Mouse (Mus musculus): ENCODE data around the gene Spesp1.

The Spesp1 gene

DNA sequence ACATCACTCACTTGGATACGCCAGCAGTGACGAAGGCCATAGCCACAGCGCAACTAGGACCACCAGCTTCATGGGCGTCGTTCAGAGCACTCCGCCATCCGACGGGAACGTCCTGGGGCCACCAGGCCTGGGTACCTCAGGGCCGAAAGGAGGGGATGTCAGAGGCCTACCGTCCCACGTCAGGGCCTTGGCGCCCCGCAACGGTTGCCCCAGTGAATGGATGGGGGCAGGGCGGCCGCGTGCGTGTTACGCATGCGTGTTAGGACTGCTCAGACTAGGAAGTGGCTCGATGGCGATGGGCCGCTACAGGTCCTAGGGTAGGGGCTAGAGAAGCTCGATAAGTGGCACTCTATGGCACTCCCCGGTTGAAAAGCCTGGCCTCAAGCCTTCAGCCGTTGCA lies at the start of gene Spesp1:
TSS of gene Spesp1 (minus strand) at position 218 of the 400 bp plus-strand sequence.
- ATAC-seq (ENCODE audit: insufficient number of reproducible peaks, low FRiP score, low TSS enrichment) = no peak

DNA sequence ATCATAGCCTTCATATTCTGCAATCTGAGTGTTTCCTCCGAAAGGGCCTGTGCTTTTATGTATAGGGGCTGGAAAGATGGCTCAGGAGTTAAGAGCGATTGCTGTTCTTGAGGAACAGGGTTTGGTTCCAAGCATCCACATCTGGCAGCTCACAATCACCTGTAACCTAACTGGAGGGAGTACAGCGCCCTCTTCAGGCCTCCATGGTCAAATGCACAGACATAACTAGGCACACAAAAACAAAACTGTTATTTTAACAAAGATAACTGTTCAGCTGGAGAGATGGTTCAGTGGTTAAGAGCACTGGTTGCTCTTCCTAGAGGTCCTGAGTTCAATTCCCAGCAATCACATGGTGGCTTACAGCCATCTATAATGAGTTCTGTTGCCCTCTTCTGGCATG lies 44.0 kb upstream of the Spesp1 start:
- no peak for ATAC-seq (ENCODE audit: insufficient number of reproducible peaks, low FRiP score, low TSS enrichment)

GRCm38 (mm10) chr9:62323816-62324215 lies 41.8 kb upstream of the Spesp1 start:
- ATAC-seq (ENCODE audit: insufficient number of reproducible peaks, low FRiP score, low TSS enrichment) = no peak

DNA sequence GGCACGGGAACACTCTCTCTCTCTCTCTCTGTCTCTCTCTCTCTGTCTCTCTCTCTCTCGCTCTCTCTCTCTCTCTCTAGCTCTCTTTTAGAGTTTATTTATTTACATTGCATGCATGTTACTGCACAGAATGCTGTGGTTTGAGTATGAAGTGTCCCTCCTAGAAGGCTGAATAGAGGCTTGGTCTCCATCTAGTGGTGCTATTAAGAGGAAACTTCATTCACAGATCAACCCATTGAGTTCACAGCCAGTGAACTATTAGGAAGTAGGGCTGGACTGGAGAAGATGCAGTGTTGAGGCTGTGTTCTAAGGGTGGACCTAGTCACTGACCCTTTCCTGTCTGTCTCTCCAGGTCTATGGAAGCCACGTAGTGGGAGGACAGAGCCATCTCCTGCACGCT lies 36.7 kb upstream of the Spesp1 start:
- no peak for ATAC-seq (ENCODE audit: insufficient number of reproducible peaks, low FRiP score, low TSS enrichment)

- no peak for ATAC-seq (ENCODE audit: insufficient number of reproducible peaks, low FRiP score, low TSS enrichment)
Observed at GRCm38 (mm10) chr9:62315556-62315955, 33.5 kb upstream of the Spesp1 start.

GRCm38 (mm10) chr9:62296891-62297290 lies 14.9 kb upstream of the Spesp1 start:
- no peak for ATAC-seq (ENCODE audit: insufficient number of reproducible peaks, low FRiP score, low TSS enrichment)

DNA sequence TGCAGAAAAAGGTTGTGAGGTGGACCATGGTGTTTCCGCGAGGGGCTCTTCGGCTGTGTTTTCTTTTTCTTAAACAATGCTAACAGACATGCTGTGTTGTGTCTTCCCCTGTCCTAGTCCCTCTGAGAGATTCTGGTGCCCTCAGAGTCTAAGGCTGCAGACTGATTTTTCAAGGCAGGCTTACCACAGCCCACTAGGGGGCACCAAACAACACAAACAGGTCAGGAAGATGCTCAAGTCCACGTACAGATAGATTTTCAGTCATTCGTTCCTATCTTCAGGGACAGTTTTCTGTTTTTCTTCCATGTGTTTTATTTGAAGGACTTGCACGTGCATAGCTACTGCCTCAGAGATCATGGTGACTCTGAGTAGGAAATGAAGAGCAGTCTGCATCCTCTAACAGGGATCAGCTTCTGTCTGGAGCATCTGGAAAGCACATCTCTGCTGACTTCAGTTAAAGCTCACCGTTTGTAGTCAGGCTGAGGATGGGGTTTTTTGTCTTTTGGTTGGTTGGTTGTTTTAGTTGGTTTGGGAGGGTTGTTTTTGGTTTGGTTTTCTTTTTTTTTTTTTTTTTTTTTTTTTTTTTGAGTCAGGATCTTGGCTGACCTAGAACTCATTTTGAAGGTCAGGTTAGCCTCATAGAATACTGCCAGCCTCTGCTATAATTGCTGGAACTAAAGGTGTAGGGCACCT lies 13.1 kb upstream of the Spesp1 start:
- ATAC-seq (ENCODE audit: insufficient number of reproducible peaks, low FRiP score, low TSS enrichment) = 0 out of 2 replicates have a peak, but pooled peaks have one; percentile 40

DNA sequence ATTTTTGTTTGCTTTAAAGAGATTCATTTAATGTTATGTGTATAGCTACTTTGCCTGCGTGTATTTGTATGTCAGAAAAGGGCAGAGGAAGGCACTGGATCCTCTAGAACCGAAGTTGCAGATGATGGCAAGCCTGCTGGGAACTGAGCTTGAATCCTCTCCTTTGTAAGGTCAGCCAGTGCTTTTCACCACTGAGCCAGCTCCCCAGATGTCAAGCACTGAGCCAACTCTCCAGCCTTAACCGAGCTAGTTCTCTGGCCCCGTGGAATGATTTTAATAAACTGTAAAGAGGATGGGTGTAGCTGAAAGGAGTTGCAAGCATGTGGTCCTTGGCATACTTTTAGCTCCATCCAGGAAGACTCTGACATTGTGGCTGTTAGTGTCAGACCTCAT lies 5.6 kb upstream of the Spesp1 start:
- ATAC-seq (ENCODE audit: insufficient number of reproducible peaks, low FRiP score, low TSS enrichment) = no peak

GRCm38 (mm10) chr9:62286967-62287632 lies 5.1 kb upstream of the Spesp1 start:
- no peak for ATAC-seq (ENCODE audit: insufficient number of reproducible peaks, low FRiP score, low TSS enrichment)

- no peak for ATAC-seq (ENCODE audit: insufficient number of reproducible peaks, low FRiP score, low TSS enrichment)
Observed at GRCm38 (mm10) chr9:62284266-62284665, 2.3 kb upstream of the Spesp1 start.

GRCm38 (mm10) chr9:62276899-62277298 lies 5.1 kb downstream of the Spesp1 start:
- ATAC-seq (ENCODE audit: insufficient number of reproducible peaks, low FRiP score, low TSS enrichment) = no peak

DNA sequence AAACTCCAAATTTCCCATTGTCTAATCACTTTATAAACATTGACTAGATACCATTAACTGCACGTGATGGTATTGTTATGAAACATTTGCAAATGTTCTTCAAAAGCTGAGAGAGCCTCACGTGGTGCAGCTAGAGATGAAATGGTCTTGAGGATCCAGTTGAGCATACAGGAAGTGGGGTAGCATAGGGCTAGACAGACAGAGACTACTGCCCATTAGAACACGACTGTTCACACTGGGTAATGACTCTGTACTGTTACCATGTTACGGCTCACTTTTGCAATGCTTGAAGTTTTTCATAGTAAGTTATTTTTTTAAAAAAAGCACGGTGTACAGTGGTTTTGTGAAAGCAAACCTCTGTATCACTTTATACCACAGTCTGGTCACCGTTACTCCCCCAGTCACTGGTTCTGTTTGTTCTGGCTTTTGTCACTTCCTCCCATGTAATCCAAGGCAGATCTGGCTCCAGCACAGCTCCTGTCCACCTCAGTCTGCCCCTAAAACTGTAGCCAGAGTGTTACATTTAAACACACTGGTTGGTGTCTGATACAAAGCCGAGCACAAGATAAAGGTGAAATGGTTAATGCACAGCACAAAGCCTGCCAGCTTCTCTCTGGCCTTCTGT lies 11.1 kb downstream of the Spesp1 start:
- ATAC-seq (ENCODE audit: insufficient number of reproducible peaks, low FRiP score, low TSS enrichment) = no peak

GRCm38 (mm10) chr9:62269161-62269560 lies 12.8 kb downstream of the Spesp1 start:
- ATAC-seq (ENCODE audit: insufficient number of reproducible peaks, low FRiP score, low TSS enrichment) = no peak

DNA sequence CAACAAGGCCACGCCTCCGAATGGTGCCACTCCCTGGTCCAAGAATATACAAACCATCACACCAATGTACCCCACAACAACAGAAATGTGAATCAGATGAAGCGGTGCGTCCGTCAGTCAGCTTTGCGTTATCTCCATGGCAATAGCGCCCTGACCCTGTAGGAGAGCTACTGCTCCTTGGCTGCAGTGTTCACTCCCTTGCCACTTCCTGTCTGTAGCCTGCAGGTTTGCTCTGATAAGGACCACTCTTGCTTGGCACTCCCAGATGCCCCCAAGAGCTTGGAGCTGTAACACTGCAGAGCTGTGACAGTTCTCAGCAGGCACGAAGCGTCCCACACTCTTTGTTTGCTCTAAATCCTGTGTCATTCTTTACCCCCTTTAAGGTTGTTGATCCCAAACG lies 16.7 kb downstream of the Spesp1 start:
- no peak for ATAC-seq (ENCODE audit: insufficient number of reproducible peaks, low FRiP score, low TSS enrichment)

- ATAC-seq (ENCODE audit: insufficient number of reproducible peaks, low FRiP score, low TSS enrichment) = no peak
Observed at GRCm38 (mm10) chr9:62263652-62264051, 18.4 kb downstream of the Spesp1 start.

GRCm38 (mm10) chr9:62261406-62261805 lies 20.6 kb downstream of the Spesp1 start:
- no peak for ATAC-seq (ENCODE audit: insufficient number of reproducible peaks, low FRiP score, low TSS enrichment)

- ATAC-seq (ENCODE audit: insufficient number of reproducible peaks, low FRiP score, low TSS enrichment) = no peak
Observed at GRCm38 (mm10) chr9:62261006-62261405, 21.0 kb downstream of the Spesp1 start.

GRCm38 (mm10) chr9:62258005-62258404 lies 24.0 kb downstream of the Spesp1 start:
- ATAC-seq (ENCODE audit: insufficient number of reproducible peaks, low FRiP score, low TSS enrichment) = no peak

DNA sequence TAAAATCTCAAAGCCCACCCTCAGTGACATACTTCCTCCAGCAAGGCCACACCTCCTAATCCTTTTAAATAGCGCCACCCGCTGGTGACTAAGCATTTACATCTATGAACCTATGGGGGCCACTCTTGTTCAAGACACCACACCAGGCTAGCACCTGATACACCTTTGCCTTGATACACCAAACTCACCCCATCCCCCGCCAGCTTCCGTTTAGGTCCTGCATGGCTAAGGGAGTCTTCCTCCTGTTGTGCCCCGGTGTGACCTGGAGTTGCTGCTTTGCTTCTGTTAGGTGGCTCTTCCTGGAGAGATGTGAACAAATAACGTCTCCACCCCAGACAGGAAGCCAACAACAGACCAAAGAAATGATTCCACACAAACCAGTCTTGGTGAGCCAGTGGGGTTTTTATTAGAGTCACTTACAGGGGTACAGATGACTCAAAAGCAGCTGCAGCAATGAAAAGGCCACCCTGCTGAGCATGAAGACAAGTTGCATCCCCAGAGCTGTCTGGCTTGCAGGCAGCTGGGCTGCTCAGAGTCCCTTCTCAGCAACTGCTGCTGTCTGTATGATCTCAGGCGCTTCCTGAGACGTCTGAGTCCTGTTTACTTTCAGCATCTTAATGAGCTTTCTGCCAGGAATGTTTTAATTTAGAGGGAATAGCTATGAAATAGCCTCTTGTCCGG lies 26.0 kb downstream of the Spesp1 start:
- no peak for ATAC-seq (ENCODE audit: insufficient number of reproducible peaks, low FRiP score, low TSS enrichment)

GRCm38 (mm10) chr9:62253736-62254443 lies 28.1 kb downstream of the Spesp1 start:
- ATAC-seq (ENCODE audit: insufficient number of reproducible peaks, low FRiP score, low TSS enrichment) = no peak
